Mouse (Mus musculus) heart, adult 11 months (tissue): Measurements from ENCODE around the gene Gm49630.
"Not testable (repeated sequence)": the region's sequence is repeated elsewhere in the genome, so short reads cannot be mapped to it uniquely, and the experiment has no call there.

Experiments used
- DNase-seq: peaks from one replicate; pipeline ENCODE4 v3.0.0; 2022

Gm49630 gene

GRCm38 (mm10) chr17:7366676-7367374 is 5.0 kb downstream of the Gm49630 start:
- DNase-seq: not testable (repeated sequence)

DNA sequence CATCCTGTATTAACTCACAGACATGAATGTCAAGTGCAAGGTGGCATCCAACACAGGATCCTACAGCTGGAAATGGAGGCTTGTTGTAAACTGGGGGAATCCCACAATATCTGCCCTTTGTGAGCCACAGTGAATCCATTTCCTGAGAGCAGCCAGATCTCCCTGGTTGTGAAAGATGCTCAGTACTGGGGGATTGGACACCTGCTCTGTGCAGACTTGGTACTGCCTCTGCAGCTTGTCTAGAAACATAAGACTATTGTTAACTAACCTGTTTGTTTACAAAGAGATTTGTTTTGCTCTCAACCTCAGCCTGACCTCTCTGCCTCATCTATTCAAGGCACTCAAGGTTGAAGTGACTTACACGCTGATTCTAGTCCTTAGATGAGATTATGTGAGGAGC is 5.5 kb downstream of the Gm49630 start:
- not testable (repeated sequence) for DNase-seq

GRCm38 (mm10) chr17:7365615-7366014 is 6.2 kb downstream of the Gm49630 start:
- DNase-seq: not testable (repeated sequence)

DNA sequence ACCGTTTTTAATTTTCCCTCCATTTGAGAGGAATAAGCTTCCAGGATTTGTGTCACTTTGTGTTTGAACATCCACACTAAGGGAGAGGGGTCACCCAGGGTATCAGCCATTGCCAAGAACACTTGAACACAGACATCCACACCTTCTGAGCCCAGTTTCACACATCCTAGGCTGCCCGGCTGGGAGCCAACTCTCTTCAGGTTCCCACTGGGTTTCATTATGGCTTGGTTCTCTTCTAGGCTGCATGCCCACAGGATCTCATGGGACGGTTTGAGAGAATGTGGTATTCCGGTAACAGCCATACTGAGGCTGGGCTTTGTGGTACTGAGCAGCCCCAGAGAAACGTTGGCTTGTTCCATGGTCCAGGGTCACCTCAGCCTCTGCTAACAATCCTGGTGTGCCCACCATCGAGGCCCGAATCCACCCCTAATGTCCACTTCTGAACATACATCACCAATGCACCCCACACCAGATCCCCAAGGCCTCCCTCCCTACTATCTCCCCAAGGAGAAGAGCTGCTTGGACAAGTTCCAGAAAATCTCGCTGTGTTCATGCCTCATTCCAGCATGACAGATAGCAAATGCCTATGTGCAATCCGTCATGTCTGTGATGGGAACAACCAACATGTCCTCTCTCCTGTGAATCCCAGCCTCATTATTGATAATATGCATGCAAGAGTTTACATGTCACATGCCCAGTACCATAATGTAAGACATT is 10.9 kb downstream of the Gm49630 start:
- peak; percentile 93 for DNase-seq

DNA sequence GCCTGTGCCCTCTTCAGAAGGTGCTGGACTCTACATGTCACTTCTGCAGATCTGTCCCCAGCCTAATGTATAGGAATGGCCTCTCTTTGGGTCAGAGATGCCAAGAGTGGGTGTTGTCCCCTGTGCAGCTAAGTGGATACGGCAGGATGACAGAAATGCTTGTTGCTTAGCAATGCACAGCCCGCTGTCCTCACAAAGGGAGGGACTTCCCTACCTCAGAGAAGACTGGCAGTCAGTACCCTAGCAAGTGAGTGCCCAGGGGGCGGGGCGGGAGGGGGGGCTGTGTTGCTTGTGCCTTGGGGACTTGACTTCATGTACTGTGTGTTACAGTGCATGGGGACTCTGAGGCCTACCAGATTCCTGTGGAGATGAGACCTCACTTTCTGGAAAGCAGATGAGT is 12.0 kb downstream of the Gm49630 start:
- not testable (repeated sequence) for DNase-seq

GRCm38 (mm10) chr17:7352596-7352995 is 19.2 kb downstream of the Gm49630 start, which contains the start of gene Ttll2:
Gene Ttll2 (minus strand): TSS chr17:7352696.
- DNase-seq: not testable (repeated sequence)

GRCm38 (mm10) chr17:7348765-7349164 is 23.0 kb downstream of the Gm49630 start:
- DNase-seq: not testable (repeated sequence)

DNA sequence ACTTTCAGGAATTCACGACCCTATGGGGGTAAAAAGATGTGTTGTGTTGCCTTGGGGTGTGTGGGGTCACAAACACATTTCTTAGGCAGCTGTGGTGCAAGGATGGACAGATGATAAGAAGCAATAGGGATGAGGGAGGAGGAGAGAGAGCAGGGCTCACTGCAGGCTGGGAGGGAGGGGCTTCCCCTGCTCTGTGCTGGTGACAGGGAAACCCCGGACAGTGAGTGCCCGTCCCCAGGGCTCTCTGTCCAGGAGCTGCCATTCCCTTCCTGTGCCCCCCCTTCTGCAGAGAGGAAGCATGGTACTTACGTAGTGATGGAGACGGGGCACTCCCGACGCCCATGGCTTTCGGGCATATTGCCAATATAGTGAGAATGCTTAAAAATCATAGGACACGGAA is 34.4 kb downstream of the Gm49630 start:
- DNase-seq: not testable (repeated sequence)

DNA sequence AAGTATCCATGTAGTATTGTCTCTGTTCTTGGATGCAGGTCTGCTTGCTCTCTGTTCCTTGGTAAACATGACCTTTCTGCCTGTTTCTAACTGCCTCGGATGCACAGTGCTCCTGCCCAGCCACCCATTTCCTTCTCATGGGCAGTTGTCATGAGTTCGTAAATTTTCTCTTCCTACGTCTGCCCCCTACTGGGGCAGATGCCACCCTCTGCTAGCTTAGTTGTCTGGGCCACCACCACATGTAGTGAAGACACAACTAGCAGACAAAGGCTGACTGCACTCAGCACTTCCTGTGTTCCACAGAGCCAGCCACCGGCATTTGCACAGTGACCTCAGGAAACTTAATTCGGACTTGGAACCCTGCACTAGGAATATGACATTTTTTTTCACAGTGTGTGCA is 39.0 kb downstream of the Gm49630 start:
- not testable (repeated sequence) for DNase-seq

GRCm38 (mm10) chr17:7326415-7326814 is 45.4 kb downstream of the Gm49630 start:
- not testable (repeated sequence) for DNase-seq

GRCm38 (mm10) chr17:7324346-7324745 is 47.4 kb downstream of the Gm49630 start, which contains the start of gene Tcp10a:
Gene Tcp10a (plus strand): TSS chr17:7324646.
- DNase-seq: not testable (repeated sequence)

DNA sequence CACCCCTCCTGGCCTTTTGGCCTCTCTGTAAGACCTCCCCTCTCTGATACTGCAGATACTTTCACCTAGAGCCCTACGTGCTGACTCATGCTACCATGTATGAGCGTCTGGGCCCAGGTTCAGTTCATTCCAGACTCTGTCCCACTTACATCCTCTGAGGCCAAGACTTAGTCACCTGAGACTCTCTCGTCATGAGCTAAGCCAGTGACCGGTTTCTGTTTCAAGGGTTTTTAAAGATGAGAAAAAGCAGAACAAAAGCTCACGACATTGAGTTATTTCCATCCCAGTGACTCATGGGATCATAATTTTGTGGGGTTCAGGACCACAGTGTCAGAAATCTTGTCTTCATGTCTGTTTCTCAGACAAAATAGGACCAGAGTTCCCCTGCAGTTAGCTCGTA is 52.0 kb downstream of the Gm49630 start:
- DNase-seq: not testable (repeated sequence)

DNA sequence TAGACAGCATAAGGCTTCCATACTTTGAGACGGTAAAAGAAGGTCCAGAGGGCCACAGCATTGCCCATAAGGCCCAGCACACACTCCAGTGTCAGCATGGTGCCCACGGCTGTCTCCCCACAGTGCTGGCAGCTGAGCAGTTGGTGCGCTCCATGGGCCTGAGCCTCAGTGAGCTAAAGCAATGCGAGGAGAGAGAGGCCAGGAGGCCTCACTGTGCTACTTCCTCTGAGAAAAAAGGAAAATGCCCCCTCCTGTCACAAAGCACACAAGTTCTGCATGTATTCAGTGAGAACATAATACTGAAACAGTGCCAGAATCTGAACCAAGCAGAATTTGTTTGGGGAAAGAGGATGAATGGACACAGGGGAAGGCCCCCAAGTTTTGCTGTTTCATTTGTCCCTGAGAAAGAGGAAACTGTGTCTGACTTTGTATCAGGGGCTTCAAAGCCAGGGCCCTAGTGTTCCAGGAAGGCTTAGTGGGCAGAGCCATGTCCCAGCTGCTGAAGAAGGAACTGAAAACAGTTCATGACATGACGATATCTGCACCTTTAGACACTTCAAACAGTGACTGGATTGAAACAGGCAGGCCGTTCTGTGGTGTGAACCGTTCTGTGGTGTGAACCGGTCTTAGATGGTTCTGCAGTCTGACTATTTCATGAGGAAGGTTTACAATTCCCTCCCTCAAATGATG is 55.9 kb downstream of the Gm49630 start:
- peak; percentile 95 for DNase-seq

DNA sequence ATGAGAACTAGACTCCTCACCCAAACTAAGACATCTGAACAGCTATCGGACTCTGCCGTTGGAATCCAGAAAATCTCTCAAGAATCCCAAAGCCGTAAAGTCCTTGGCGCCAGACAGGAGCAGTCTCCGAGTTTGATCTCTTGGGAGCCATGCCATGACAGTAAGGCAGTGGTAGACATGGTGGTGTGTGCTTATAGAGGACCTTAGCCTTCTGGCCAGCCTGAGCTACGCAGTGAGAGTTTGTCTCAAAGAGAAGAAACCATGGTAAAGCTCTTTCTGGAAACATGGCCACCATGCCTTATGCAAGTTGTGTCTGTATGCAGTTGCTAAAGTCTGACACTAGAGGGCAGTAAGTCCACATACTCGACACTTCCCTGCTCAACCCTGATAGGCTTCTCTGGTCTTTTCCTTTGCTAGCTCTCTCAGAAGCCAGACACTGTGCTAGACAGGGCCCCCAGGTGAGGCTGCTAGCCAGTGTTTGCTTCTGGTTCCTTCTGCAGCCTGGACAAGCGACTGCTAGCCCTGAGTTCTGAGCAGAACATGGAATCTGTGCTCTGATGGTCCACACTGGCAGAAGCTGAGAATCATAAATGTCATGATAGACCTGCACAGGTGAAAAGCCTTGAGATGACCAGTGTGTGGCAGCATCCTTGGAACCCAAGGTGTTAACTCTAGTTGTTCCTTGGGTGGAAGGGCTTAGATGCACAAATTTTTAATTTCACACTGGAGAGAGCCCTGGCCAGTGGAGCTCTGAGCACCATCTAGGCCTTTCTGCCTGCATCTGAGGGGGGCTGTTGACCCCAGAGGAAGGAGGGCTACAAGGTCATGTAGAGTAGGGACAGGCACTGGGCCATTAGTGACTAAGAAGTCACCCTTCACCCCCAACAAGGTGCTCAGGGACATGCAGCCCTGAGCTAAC is 65.2 kb downstream of the Gm49630 start:
- peak; percentile 94 for DNase-seq
